ENCODE assay signal across 8 mouse cellular contexts in the genomic region with DNA sequence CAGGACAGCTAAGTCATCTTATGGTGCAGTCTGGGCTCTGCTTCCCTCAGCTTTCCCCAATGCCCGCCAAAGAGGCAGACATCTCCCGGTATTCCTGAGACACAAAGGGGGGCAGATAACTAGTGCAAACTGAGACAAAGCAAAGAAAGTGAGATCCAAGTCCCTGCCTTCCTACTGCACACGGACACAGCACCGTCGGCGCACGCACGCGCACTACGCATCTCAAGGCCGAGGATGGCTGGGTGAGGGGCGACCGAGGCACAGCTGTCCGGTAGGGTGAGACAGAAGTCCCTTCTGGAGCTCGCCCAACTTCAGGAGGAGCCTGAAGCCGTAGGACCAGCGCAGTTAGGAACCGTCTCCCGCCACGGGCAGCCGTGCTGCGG. TPM values are rescaled to one million over a fixed set of nuclear protein-coding genes. Genes with fewer than 3 reads are reported as not detected.
A peak's percentile ranks its signal among the peaks of the same experiment; 100 is the strongest.
DNase-seq lines count a peak whose midpoint lies in the region; ATAC-seq and TF ChIP-seq lines count a peak whose summit lies in the region.

No protein-coding gene starts in this region.

- H3K27ac ChIP-seq in thymus, adult 2 months (ENCODE audit: control insufficient read depth, insufficient read depth, low read length): no peak overlapping the region
- H3K27ac ChIP-seq in intestine, postnatal 0 days (ENCODE audit: low read depth, low read length): peak overlapping the region; percentile 84
- peak overlapping the region; percentile 96 for H3K27ac ChIP-seq in midbrain, embryonic 16.5 days (ENCODE audit: low read length)
- H3K27ac ChIP-seq in testis, adult 2 months (ENCODE audit: control insufficient read depth, insufficient read depth, low read depth, low read length): peak overlapping the region; percentile 92

- H3K27me3 ChIP-seq in thymus, adult 2 months (ENCODE audit: control insufficient read depth, insufficient read depth, low read length): no peaks in the 10 kb centered on the region
- no peaks in the 10 kb centered on the region for H3K27me3 ChIP-seq in intestine, postnatal 0 days (replicated peaks; ENCODE audit: control insufficient read depth, insufficient read depth, low read length)
- H3K27me3 ChIP-seq in midbrain, embryonic 16.5 days (ENCODE audit: control insufficient read depth, insufficient read depth, low read depth, low read length): no peaks in the 10 kb centered on the region
- H3K27me3 ChIP-seq in testis, adult 2 months (ENCODE audit: control insufficient read depth, insufficient read depth, low read length): no peaks in the 10 kb centered on the region

- peak overlapping the region; percentile 83 for H3K4me3 ChIP-seq in thymus, adult 2 months (ENCODE audit: control insufficient read depth, insufficient read depth, low read length)
- peak overlapping the region; percentile 75 for H3K4me3 ChIP-seq in intestine, postnatal 0 days (ENCODE audit: low read depth, low read length)
- H3K4me3 ChIP-seq in midbrain, embryonic 16.5 days (ENCODE audit: low read depth, low read length): peak overlapping the region; percentile 87
- peak overlapping the region; percentile 99 for H3K4me3 ChIP-seq in testis, adult 2 months (ENCODE audit: control insufficient read depth, low read depth, low read length)

- H3K9me3 ChIP-seq in intestine, postnatal 0 days (ENCODE audit: control insufficient read depth): no peaks in the 10 kb centered on the region
- no peaks in the 10 kb centered on the region for H3K9me3 ChIP-seq in midbrain, embryonic 16.5 days (replicated peaks; ENCODE audit: control insufficient read depth, low read length, poor library complexity, severe bottlenecking)

- H3K9ac ChIP-seq in intestine, postnatal 0 days (ENCODE audit: low read depth, low read length): peak overlapping the region; percentile 86
- H3K9ac ChIP-seq in midbrain, embryonic 16.5 days (ENCODE audit: low read depth, low read length): peak overlapping the region; percentile 98

- peak overlapping the region; percentile 64 for H3K4me2 ChIP-seq in intestine, postnatal 0 days (replicated peaks; ENCODE audit: low read depth)
- peak overlapping the region; percentile 74 for H3K4me2 ChIP-seq in midbrain, embryonic 16.5 days (ENCODE audit: low read length)

- WGBS in thymus, adult 2 months: 0% methylated on average over 22 of the region's 22 CpGs
- WGBS in intestine, postnatal 0 days: under 1% methylated on average over 22 of the region's 22 CpGs
- WGBS in midbrain, embryonic 16.5 days: 0% methylated on average over 22 of the region's 22 CpGs

- H3K4me1 ChIP-seq in thymus, adult 2 months (replicated peaks; ENCODE audit: control insufficient read depth, insufficient read depth, low read length): peaks cover 7% of the 10 kb centered on the region
- 0 out of 2 replicates have a peak, but pooled peaks cover 10% of the 10 kb centered on the region for H3K4me1 ChIP-seq in intestine, postnatal 0 days (replicated peaks; ENCODE audit: control insufficient read depth, insufficient read depth, low read length)
- peaks cover 25% of the 10 kb centered on the region for H3K4me1 ChIP-seq in midbrain, embryonic 16.5 days (ENCODE audit: control insufficient read depth, insufficient read depth, low read length)
- peaks cover 6% of the 10 kb centered on the region for H3K4me1 ChIP-seq in testis, adult 2 months (ENCODE audit: control insufficient read depth, insufficient read depth, low read length)

- DNase-seq in thymus, adult 2 months: no peak
- no peak for DNase-seq in thymus, postnatal 36 days
- DNase-seq in cerebellum, adult 9-10 months: peak; percentile 67
- DNase-seq in frontal cortex, postnatal 14 days (ENCODE audit: low spot score in 2 of 2): peak; percentile 46 to 48
- DNase-seq in liver: peak; percentile 75

- peaks cover 7% of the 10 kb centered on the region; the same call in 1 of the 2 replicates for H3K36me3 ChIP-seq in thymus, adult 2 months (ENCODE audit: control insufficient read depth, insufficient read depth, low read length)
- H3K36me3 ChIP-seq in intestine, postnatal 0 days (ENCODE audit: control insufficient read depth, insufficient read depth): peaks cover 23% of the 10 kb centered on the region
- peaks cover 17% of the 10 kb centered on the region for H3K36me3 ChIP-seq in midbrain, embryonic 16.5 days (ENCODE audit: control insufficient read depth, insufficient read depth, low read length)
- H3K36me3 ChIP-seq in testis, adult 2 months (ENCODE audit: control insufficient read depth, insufficient read depth, low read length): peaks cover 3% of the 10 kb centered on the region; the same call in 1 of the 2 replicates

- no peak for TF ChIP-seq POLR2A in thymus, adult 2 months (IDR thresholded peaks at IDR 0.05; ENCODE audit: control insufficient read depth, extremely low read depth, insufficient read depth, low read length, poor library complexity)
- TF ChIP-seq POLR2A in testis, adult 2 months (IDR thresholded peaks at IDR 0.05; ENCODE audit: control insufficient read depth, low read depth, low read length): no peak

- TF ChIP-seq CTCF in thymus, adult 2 months (IDR thresholded peaks at IDR 0.05; ENCODE audit: borderline replicate concordance, control insufficient read depth, extremely low read depth, insufficient read depth, low read length, poor library complexity): no peak
- TF ChIP-seq CTCF in intestine, postnatal 0 days (IDR thresholded peaks at IDR 0.05; ENCODE audit: low read depth): peak; percentile 6; the same call in 1 of the 2 replicates
- TF ChIP-seq CTCF in testis, adult 2 months (IDR thresholded peaks at IDR 0.05; ENCODE audit: control insufficient read depth, insufficient read depth, insufficient replicate concordance, low read depth, low read length): no peak

- peak; percentile 62 for ATAC-seq in intestine, postnatal 0 days
- ATAC-seq in midbrain, embryonic 16.5 days: peak; percentile 92

RNA-seq across cellular contexts. Expression of a gene that starts 0.5 kb away (rescaled TPM):
- 9.0 and 9.6 TPM in 2 replicates for polyA plus RNA-seq in thymus, adult 2 months (2012; rRNA removed)
- polyA plus RNA-seq in intestine, postnatal 0 days (2015; fragmentation: Nextera tagmentation; extraction: Ambion mirVana): 25.7 and 26.1 TPM in 2 replicates
- polyA plus RNA-seq in midbrain, embryonic 16.5 days (2015; fragmentation: Nextera tagmentation; extraction: Ambion mirVana): 105 and 108 TPM in 2 replicates
- polyA plus RNA-seq in testis, adult 2 months (2012; rRNA removed): 4.7 and 6.5 TPM in 2 replicates

RNA-seq across cellular contexts. Expression of a gene that starts 23.6 kb away (rescaled TPM):
- 0.33 TPM in 1 of 2 replicates, not detected in the other for polyA plus RNA-seq in thymus, adult 2 months (2012; rRNA removed)
- polyA plus RNA-seq in intestine, postnatal 0 days (2015; fragmentation: Nextera tagmentation; extraction: Ambion mirVana): 0.21 TPM in 1 of 2 replicates, not detected in the other
- polyA plus RNA-seq in midbrain, embryonic 16.5 days (2015; fragmentation: Nextera tagmentation; extraction: Ambion mirVana): not detected in 2 replicates
- 132 and 166 TPM in 2 replicates for polyA plus RNA-seq in testis, adult 2 months (2012; rRNA removed)

Comparison
In these comparisons a context has a peak if more than half of its experiments do, and no peak if none do; other contexts are left out.
1. DNase-seq: peak in cerebellum, adult 9-10 months (single experiment), frontal cortex, postnatal 14 days (2 of 2) and liver (single experiment); none in thymus, adult 2 months (single experiment) and thymus, postnatal 36 days (0 of 2).
2. RNA of a gene that starts 23.6 kb away (polyA plus RNA-seq): 132 to 166 TPM in testis, adult 2 months; not detected in midbrain, embryonic 16.5 days, 0.21 TPM in intestine, postnatal 0 days and 0.33 TPM in thymus, adult 2 months; every median in the first group is over 10 times any median in the second.
3. Peak in every context shown above with its lines, with median percentiles within 50 percentile points of each other: H3K4me3 ChIP-seq.